Mouse (Mus musculus): Measurements from ENCODE around the gene Prkd2.

DNA sequence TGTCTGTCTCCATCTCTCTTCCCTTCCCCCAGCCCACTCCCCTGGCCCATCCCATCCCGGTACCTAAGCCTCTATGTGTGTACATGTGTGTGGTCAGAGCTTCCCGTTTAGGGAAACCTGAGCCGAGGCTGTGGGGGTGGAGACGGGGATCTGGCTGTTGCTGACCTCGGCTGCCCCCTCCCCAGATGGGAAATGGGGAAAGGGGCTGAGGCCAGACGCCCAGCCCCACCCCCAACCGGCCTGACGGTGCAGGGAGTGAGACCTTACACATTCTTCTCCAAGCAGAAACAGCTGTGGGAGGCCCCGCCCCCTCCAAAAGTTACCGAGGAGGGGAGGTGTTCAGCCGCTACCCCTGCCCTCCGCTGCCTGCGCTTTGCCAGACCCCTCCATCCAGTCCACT is 33.9 kb downstream of the Prkd2 start:
- no peak for TF ChIP-seq MAX (IDR thresholded peaks at IDR 0.05)
- no peak for TF ChIP-seq CTCF (IDR thresholded peaks at IDR 0.05; ENCODE audit: control insufficient read depth, insufficient read depth, insufficient read length)

All from C2C12 (cell line).